Mouse (Mus musculus) T-helper 1 cell (primary cell): ENCODE data around the gene Icam4.

Experiments used
- in situ Hi-C: fragments of 300-600 bp; cut with MboI, MseI; formaldehyde crosslinking; loops from one replicate; pipeline ENCODE4 v1.15.1; 2025; ENCODE audit warnings: high pct_unique_total_duplicates

The Icam4 gene

GRCm38 (mm10) chr9:21011846-21012312 lies 17.3 kb upstream of the Icam4 start:
- in situ Hi-C loops, result no loop called here

GRCm38 (mm10) chr9:21012368-21012767 lies 16.8 kb upstream of the Icam4 start:
- in situ Hi-C loops, result no loop called here

- in situ Hi-C loops, result no loop called here
These were observed 14.2 kb upstream of the Icam4 start for GRCm38 (mm10) chr9:21014691-21015570.

- in situ Hi-C loops, result no loop called here
These were observed 13.5 kb upstream of the Icam4 start, which contains the start of gene Icam1 for GRCm38 (mm10) chr9:21015571-21016130. TSS of gene Icam1 (plus strand) at chr9:21015985.

- in situ Hi-C loops, result no loop called here
These were observed 12.6 kb upstream of the Icam4 start for GRCm38 (mm10) chr9:21016331-21017176.

GRCm38 (mm10) chr9:21017177-21017575 lies 12.0 kb upstream of the Icam4 start:
- in situ Hi-C loops, result no loop called here

GRCm38 (mm10) chr9:21018600-21018999 lies 10.6 kb upstream of the Icam4 start:
- in situ Hi-C loops, result no loop called here

GRCm38 (mm10) chr9:21021363-21021762 lies 7.8 kb upstream of the Icam4 start:
- in situ Hi-C loops, result no loop called here

GRCm38 (mm10) chr9:21022288-21022687 lies 6.9 kb upstream of the Icam4 start:
- in situ Hi-C loops, result no loop called here

GRCm38 (mm10) chr9:21022726-21023125 lies 6.4 kb upstream of the Icam4 start:
- in situ Hi-C loops, result no loop called here

- in situ Hi-C loops, result no loop called here
These were observed 3.8 kb upstream of the Icam4 start for GRCm38 (mm10) chr9:21025258-21025810.

- in situ Hi-C loops, result no loop called here
These were observed 2.3 kb upstream of the Icam4 start for GRCm38 (mm10) chr9:21026849-21027248.

- in situ Hi-C loops, result no loop called here
These were observed 1.3 kb upstream of the Icam4 start for GRCm38 (mm10) chr9:21027774-21028290.

- in situ Hi-C loops, result no loop called here
These were observed 538 bp upstream of the Icam4 start for GRCm38 (mm10) chr9:21028560-21029110.

- in situ Hi-C loops, result no loop called here
These were observed 955 bp downstream of the Icam4 start for GRCm38 (mm10) chr9:21030055-21030600.

- in situ Hi-C loops, result no loop called here
These were observed 1.6 kb downstream of the Icam4 start for GRCm38 (mm10) chr9:21030781-21031250.

GRCm38 (mm10) chr9:21031251-21031895 lies 2.2 kb downstream of the Icam4 start:
- in situ Hi-C loops, result no loop called here

GRCm38 (mm10) chr9:21031896-21032351 lies 2.8 kb downstream of the Icam4 start, which contains the start of gene Icam5:
TSS of gene Icam5 (plus strand) at chr9:21032073.
- in situ Hi-C loops, result no loop called here

GRCm38 (mm10) chr9:21032491-21032890 lies 3.3 kb downstream of the Icam4 start:
- in situ Hi-C loops, result no loop called here

- in situ Hi-C loops, result no loop called here
These were observed 4.0 kb downstream of the Icam4 start for GRCm38 (mm10) chr9:21033136-21033535.
